27 mouse cellular contexts compared by ENCODE assay signal in genomic region chr19:29032662-29033061, GRCm38 (mm10). TPM values are rescaled to one million over a fixed set of nuclear protein-coding genes. Genes with fewer than 3 reads are reported as not detected.
DNase-seq lines count a peak whose midpoint lies in the region; ATAC-seq and TF ChIP-seq lines count a peak whose summit lies in the region.
"Had no signal": no experiment of that assay in that cellular context is flagged by ENCODE, and none has a peak within 500 bp of the region (broad histone marks: within the 10 kb centered on the region; RNA-seq: fewer than 3 reads in every experiment).

No protein-coding gene starts in this region.

- peak; percentile 57 for DNase-seq in heart, adult 11 months
- peak; percentile 17 for DNase-seq in 3T3-L1 (ENCODE audit: low read depth, low spot score)
- peak; percentile 16 for DNase-seq in MEL (ENCODE audit: low read depth, low spot score)
- no peak for DNase-seq in forebrain, embryonic 10.5 days (ENCODE audit: extremely low spot score, low spot score)
- no peak for DNase-seq in urinary bladder, adult 18-20 months (ENCODE audit: low spot score in 2 of 2)
- DNase-seq: adrenal gland, adult 8-10 months; adrenal gland, postnatal 25 days; cerebellum, adult 11-12 months; cerebellum, adult 8-10 months; cerebellum, postnatal 10 days; cerebellum, postnatal 36 days; gastrocnemius, postnatal 25 days; heart, adult 2 months; heart, postnatal 10 days; heart, postnatal 36 days; kidney, adult 18-20 months had no signal

- H3K4me1 ChIP-seq in heart, embryonic 12.5 days (replicated peaks), result no peaks in the 10 kb centered on the region
- H3K4me1 ChIP-seq in MEL (ENCODE audit: control insufficient read depth in 1 of 2, insufficient read depth in 2 of 2, low read length in 2 of 2), result no peaks in the 10 kb centered on the region; a peak in 1 of 4 replicates
- no peaks in the 10 kb centered on the region for H3K4me1 ChIP-seq in cortical plate, adult 2 months (ENCODE audit: control insufficient read depth, insufficient read depth, low read length)
- no peaks in the 10 kb centered on the region for H3K4me1 ChIP-seq in forebrain, embryonic 10.5 days
- H3K4me1 ChIP-seq: forebrain, embryonic 15.5 days; heart, embryonic 15.5 days; hindbrain, embryonic 10.5 days; hindbrain, embryonic 13.5 days had no signal

- H3K27me3 ChIP-seq in heart, embryonic 12.5 days (replicated peaks), result no peaks in the 10 kb centered on the region
- H3K27me3 ChIP-seq in MEL (ENCODE audit: control insufficient read depth in 1 of 2, insufficient read depth in 2 of 2, low read length in 2 of 2), result no peaks in the 10 kb centered on the region
- no peaks in the 10 kb centered on the region for H3K27me3 ChIP-seq in forebrain, embryonic 10.5 days (ENCODE audit: poor library complexity, severe bottlenecking)
- H3K27me3 ChIP-seq: forebrain, embryonic 15.5 days; heart, embryonic 15.5 days; hindbrain, embryonic 13.5 days had no signal

- no peaks in the 10 kb centered on the region for H3K9me3 ChIP-seq in heart, embryonic 12.5 days (replicated peaks)
- H3K9me3 ChIP-seq in MEL (replicated peaks; ENCODE audit: insufficient read depth, low read length), result no peaks in the 10 kb centered on the region
- no peaks in the 10 kb centered on the region for H3K9me3 ChIP-seq in forebrain, embryonic 10.5 days
- H3K9me3 ChIP-seq: forebrain, embryonic 15.5 days; heart, embryonic 15.5 days; hindbrain, embryonic 10.5 days; hindbrain, embryonic 13.5 days had no signal

- H3K79me2 ChIP-seq in MEL (ENCODE audit: control insufficient read depth, insufficient read depth, low read length, poor library complexity), result no peaks in the 10 kb centered on the region; the same call in 1 of the 2 replicates

- TF ChIP-seq POLR2A in MEL (IDR thresholded peaks at IDR 0.05; ENCODE audit: control insufficient read depth in 1 of 2, insufficient read depth in 1 of 2, low read depth in 1 of 2, low read length in 2 of 2, poor library complexity in 1 of 2), result no peak
- TF ChIP-seq POLR2A in cortical plate, adult 2 months (IDR thresholded peaks at IDR 0.05; ENCODE audit: extremely low read depth, insufficient read depth, low read length), result no peak

- TF ChIP-seq EP300 in MEL (IDR thresholded peaks at IDR 0.05; ENCODE audit: low read depth in 1 of 2, low read length in 2 of 2), result no peak

- H3K4me2 ChIP-seq in heart, embryonic 12.5 days, result no peak overlapping the region
- H3K4me2 ChIP-seq: forebrain, embryonic 15.5 days; heart, embryonic 11.5 days; heart, embryonic 15.5 days; hindbrain, embryonic 13.5 days had no signal

- H3K27ac ChIP-seq in heart, embryonic 12.5 days (ENCODE audit: poor library complexity, severe bottlenecking), result no peak overlapping the region
- H3K27ac ChIP-seq in MEL (ENCODE audit: control insufficient read depth, low read depth, low read length), result no peak overlapping the region
- peak overlapping the region; percentile 74 for H3K27ac ChIP-seq in cortical plate, adult 2 months (ENCODE audit: insufficient read depth, low read length)
- no peak overlapping the region for H3K27ac ChIP-seq in forebrain, embryonic 10.5 days
- H3K27ac ChIP-seq: forebrain, embryonic 15.5 days; heart, adult 2 months; heart, embryonic 15.5 days; hindbrain, embryonic 10.5 days; hindbrain, embryonic 13.5 days had no signal

- no peak overlapping the region for H3K9ac ChIP-seq in heart, embryonic 12.5 days
- H3K9ac ChIP-seq in MEL (ENCODE audit: control insufficient read depth, low read depth, low read length, poor library complexity, severe bottlenecking), result no peak overlapping the region
- H3K9ac ChIP-seq: forebrain, embryonic 15.5 days; heart, embryonic 15.5 days; hindbrain, embryonic 13.5 days had no signal

- no peak overlapping the region for H3K4me3 ChIP-seq in heart, embryonic 12.5 days
- no peak overlapping the region for H3K4me3 ChIP-seq in MEL (ENCODE audit: control insufficient read depth in 1 of 2, insufficient read depth in 1 of 2, low read depth in 2 of 2, low read length in 2 of 2)
- no peak overlapping the region for H3K4me3 ChIP-seq in cortical plate, adult 2 months (ENCODE audit: insufficient read depth, low read length)
- no peak overlapping the region for H3K4me3 ChIP-seq in forebrain, embryonic 10.5 days
- H3K4me3 ChIP-seq: forebrain, embryonic 15.5 days; heart, adult 2 months; heart, embryonic 15.5 days; hindbrain, embryonic 10.5 days; hindbrain, embryonic 13.5 days had no signal

- no peak for TF ChIP-seq CTCF in MEL (IDR thresholded peaks at IDR 0.05 in 2 of 3, conservative IDR thresholded peaks at IDR 0.05 in 1 of 3; ENCODE audit: control insufficient read depth in 1 of 3, insufficient read depth in 1 of 3, low read depth in 2 of 3, low read length in 3 of 3, poor library complexity in 1 of 3, severe bottlenecking in 1 of 3)
- no peak for TF ChIP-seq CTCF in cortical plate, adult 2 months (IDR thresholded peaks at IDR 0.05; ENCODE audit: extremely low read depth, insufficient read depth, low read length)

- ATAC-seq in heart, embryonic 12.5 days (ENCODE audit: insufficient number of reproducible peaks, low FRiP score), result no peak
- no peak for ATAC-seq in cerebellum, adult (ENCODE audit: insufficient number of reproducible peaks, low FRiP score, low TSS enrichment)
- ATAC-seq: forebrain, embryonic 15.5 days; hindbrain, embryonic 16.5 days; inflammation-experienced regulatory T-cells, adult 6 months; intestine, embryonic 16.5 days had no signal

- H3K36me3 ChIP-seq in heart, embryonic 12.5 days, result peaks cover 63% of the 10 kb centered on the region
- peaks cover 0 to 3% of the 10 kb centered on the region in 2 experiments; a peak in 3 of 4 replicates for H3K36me3 ChIP-seq in MEL (ENCODE audit: control insufficient read depth in 1 of 2, insufficient read depth in 2 of 2, low read length in 2 of 2)
- peaks cover 81% of the 10 kb centered on the region for H3K36me3 ChIP-seq in forebrain, embryonic 10.5 days (replicated peaks)

- TF ChIP-seq RAD21 in MEL (IDR thresholded peaks at IDR 0.05; ENCODE audit: low read depth, low read length), result no peak

TF ChIP-seq in MEL, 35 proteins besides CTCF, POLR2A, EP300 and RAD21:
- no peak for TF ChIP-seq ETS1 (IDR thresholded peaks at IDR 0.05; ENCODE audit: low read depth, low read length)
- TF ChIP-seq ZC3H11A (IDR thresholded peaks at IDR 0.05; ENCODE audit: low read depth, low read length), result no peak
- TF ChIP-seq USF1 (IDR thresholded peaks at IDR 0.05; ENCODE audit: low read depth, low read length), result peak; percentile 41; the same call in 1 of the 2 replicates
- no peak for TF ChIP-seq HCFC1 (IDR thresholded peaks at IDR 0.05; ENCODE audit: low read depth, low read length)
- TF ChIP-seq SMC3 (IDR thresholded peaks at IDR 0.05; ENCODE audit: low read depth, low read length), result no peak
- TF ChIP-seq TCF12 (IDR thresholded peaks at IDR 0.05; ENCODE audit: low read depth, low read length), result no peak
- TF ChIP-seq ZNF384 (IDR thresholded peaks at IDR 0.05; ENCODE audit: low read depth, low read length), result no peak
TF ChIP-seq in MEL: peak in this region for 1.

RNA-seq across cellular contexts. Expression of gene Ak3, which starts 15.1 kb away (rescaled TPM):
- polyA plus RNA-seq in heart, embryonic 12.5 days (2016; fragmentation: Nextera tagmentation; extraction: Ambion mirVana), result 79.7 and 80.8 TPM in 2 replicates
- 41.0 and 47.3 TPM in 2 replicates for total RNA-seq in MEL (2012; rRNA removed)
- polyA plus RNA-seq in MEL (2012; ENCODE audit: insufficient read depth in 1 of 2, insufficient read length in 2 of 2, low read depth in 1 of 2, low replicate concordance in 2 of 2, missing spikeins in 1 of 2), result 10 to 100 TPM; 50.0 to 86.3 TPM
- 65.9 and 71.0 TPM in 2 replicates for polyA plus RNA-seq in cortical plate, adult 2 months (2012; rRNA removed)
- polyA plus RNA-seq in forebrain, embryonic 10.5 days (2016; fragmentation: Nextera tagmentation; extraction: Ambion mirVana), result 82.9 and 85.3 TPM in 2 replicates

RNA-seq across cellular contexts. Expression of gene Cdc37l1, which starts 42.5 kb away (rescaled TPM):
- 37.7 and 41.5 TPM in 2 replicates for polyA plus RNA-seq in heart, embryonic 12.5 days (2016; fragmentation: Nextera tagmentation; extraction: Ambion mirVana)
- 16.9 and 17.2 TPM in 2 replicates for total RNA-seq in MEL (2012; rRNA removed)
- 10 to 100 TPM in 1 of 2 experiments, not detected in 1; 27.7 TPM for polyA plus RNA-seq in MEL (2012; ENCODE audit: insufficient read depth in 1 of 2, insufficient read length in 2 of 2, low read depth in 1 of 2, low replicate concordance in 2 of 2, missing spikeins in 1 of 2)
- polyA plus RNA-seq in cortical plate, adult 2 months (2012; rRNA removed), result 68.7 and 71.2 TPM in 2 replicates
- polyA plus RNA-seq in forebrain, embryonic 10.5 days (2016; fragmentation: Nextera tagmentation; extraction: Ambion mirVana), result 37.2 and 37.6 TPM in 2 replicates

Comparison
In these comparisons a context has a peak if more than half of its experiments do, and no peak if none do; other contexts are left out.
1. DNase-seq: peak in heart, adult 11 months (single experiment), 3T3-L1 (single experiment) and MEL (single experiment); none in forebrain, embryonic 10.5 days (single experiment) and urinary bladder, adult 18-20 months (0 of 2).